Mouse (Mus musculus) liver, embryonic 14.5 days (tissue): ENCODE measurements around the gene Dpep2nb. TPM values are rescaled to one million over a fixed set of nuclear protein-coding genes. Genes with fewer than 3 reads are reported as not detected.

Experiments used
- ATAC-seq: fragments of 200-750 bp; cut with Nextera tagmentation; 2 replicates; pipeline ENCODE4 v1.8.0; 2017; ENCODE audit warnings: moderate number of reproducible peaks, mild to moderate bottlenecking, moderate library complexity; ENCODE audit not compliant: insufficient read depth
- DNase-seq, 3 experiments: peaks; one replicate each; pipeline ENCODE4 v3.0.0-alpha.2; 2012 to 2013; ENCODE audit warnings: low read depth in 3 of 3, low spot score in 3 of 3
- H3K27ac ChIP-seq: fragments of 300-500 bp; sonication (generic); 2 replicates; pipeline ENCODE4 v1.5.1; 2014; ENCODE audit warnings: moderate library complexity, mild to moderate bottlenecking, control low read depth, inconsistent platforms
- H3K27me3 ChIP-seq: fragments of 300-500 bp; sonication (generic); 2 replicates; pipeline ENCODE4 v1.6.1; 2014; ENCODE audit warnings: mild to moderate bottlenecking, low read length, moderate library complexity; ENCODE audit not compliant: control insufficient read depth, insufficient read depth
- H3K36me3 ChIP-seq: fragments of 300-500 bp; sonication (generic); replicated peaks from 2 replicates; pipeline ENCODE4 v1.6.1; 2014; ENCODE audit warnings: low read depth; ENCODE audit not compliant: control insufficient read depth, insufficient read depth
- H3K4me1 ChIP-seq, 2 experiments: fragments of 200-500 bp in 1 of 2; fragments of 300-500 bp in 1 of 2; sonication (generic) in 1 of 2; replicated peaks; 2 replicates each; pipeline ENCODE4 v1.6.1; 2012 to 2014; ENCODE audit warnings: antibody characterized with exemption in 1 of 2, inconsistent platforms in 1 of 2, low read length in 1 of 2; ENCODE audit not compliant: control insufficient read depth in 2 of 2, insufficient read depth in 2 of 2
- H3K4me2 ChIP-seq: fragments of 300-500 bp; sonication (generic); 2 replicates; pipeline ENCODE4 v1.6.1; 2014; ENCODE audit warnings: low read depth, mild to moderate bottlenecking, control low read depth, moderate library complexity
- H3K4me3 ChIP-seq, 2 experiments: fragments of 200-500 bp in 1 of 2; fragments of 300-500 bp in 1 of 2; sonication (generic) in 1 of 2; 2 replicates each; pipeline ENCODE4 v1.5.1; 2012 to 2014; ENCODE audit warnings: low read depth in 2 of 2, low read length in 2 of 2, mild to moderate bottlenecking in 2 of 2, control low read depth in 1 of 2, inconsistent platforms in 1 of 2, moderate library complexity in 1 of 2; ENCODE audit not compliant: insufficient read depth in 1 of 2
- H3K9ac ChIP-seq: fragments of 300-500 bp; sonication (generic); replicated peaks from 2 replicates; pipeline ENCODE4 v1.6.1; 2014; ENCODE audit warnings: mild to moderate bottlenecking, control low read depth, moderate library complexity
- H3K9me3 ChIP-seq: fragments of 300-500 bp; sonication (generic); 2 replicates; pipeline ENCODE4 v1.6.1; 2016; ENCODE audit warnings: low read length, mixed read lengths; ENCODE audit not compliant: control insufficient read depth
- CTCF ChIP-seq: IDR thresholded peaks from 2 replicates; pipeline ENCODE4 v1.5.1; 2016; ENCODE audit warnings: antibody characterized with exemption, low read depth, control low read depth
- EP300 ChIP-seq: IDR thresholded peaks from 2 replicates; pipeline ENCODE4 v1.6.1; 2016; ENCODE audit warnings: antibody characterized with exemption, low read depth
- WGBS: fragments of 180-500 bp; shearing (Covaris S2); extraction: QIAGEN DNeasy Blood & Tissue Kit; methylation state at CpG from one replicate; pipeline ENCODE4 v1.1.7; 2014; ENCODE audit not compliant: insufficient replicate concordance; 5-methylcytosine and 5-hydroxymethylcytosine counted together
- polyA plus RNA-seq, 2 experiments: library from polyadenylated mRNA; depleted of rRNA in 1 of 2; stranded (reverse) in 1 of 2; unstranded in 1 of 2; fragments of >200 nt; fragmentation: Nextera tagmentation in 1 of 2; extraction: Ambion mirVana in 1 of 2; gene quantifications; 2 replicates each; pipeline versions ENCODE4 v1.2.1 to v1.2.3; 2012 to 2014

Gene Dpep2nb
- polyA plus RNA-seq, 2 experiments = not detected

GRCm38 (mm10) chr8:106040218-106040617 lies 34.4 kb upstream of the Dpep2nb start:
- Histone ChIP-seq H3K27ac (no peak overlapping the region), H3K4me3 (no peak overlapping the region), H3K36me3 (no peaks in the 10 kb centered on the region; the same call in 1 of the 2 replicates), H3K9me3 (no peaks in the 10 kb centered on the region), H3K4me1 (peaks cover 0 to 11% of the 10 kb centered on the region in 2 experiments; a peak in 2 of 4 replicates), H3K27me3 (no peaks in the 10 kb centered on the region), H3K9ac (no peak overlapping the region), H3K4me2 (no peak overlapping the region)
- TF ChIP-seq EP300 (no peak), CTCF (no peak)
- WGBS = 58% methylated on average over 4 of the region's 4 CpGs
- ATAC-seq (no peak), DNase-seq (no peak)

- no peak overlapping the region for H3K27ac ChIP-seq
- H3K36me3 ChIP-seq = no peaks in the 10 kb centered on the region; the same call in 1 of the 2 replicates
- DNase-seq = no peak
- TF ChIP-seq CTCF = no peak
- no peak for TF ChIP-seq EP300
- peaks cover 0 to 9% of the 10 kb centered on the region in 2 experiments; a peak in 2 of 4 replicates for H3K4me1 ChIP-seq
- no peaks in the 10 kb centered on the region for H3K9me3 ChIP-seq
- no peak overlapping the region for H3K4me2 ChIP-seq
- WGBS = 55% methylated on average over 4 of the region's 4 CpGs
- no peak for ATAC-seq
- H3K9ac ChIP-seq = no peak overlapping the region
- H3K27me3 ChIP-seq = no peaks in the 10 kb centered on the region
- no peak overlapping the region for H3K4me3 ChIP-seq
Observed at GRCm38 (mm10) chr8:106039605-106040004, 33.8 kb upstream of the Dpep2nb start.

- no peak for DNase-seq
- Histone ChIP-seq H3K9ac (no peak overlapping the region), H3K4me2 (no peak overlapping the region), H3K4me3 (no peak overlapping the region), H3K27me3 (no peaks in the 10 kb centered on the region), H3K4me1 (0 out of 4 replicates have a peak, but pooled peaks cover 0 to under 1% of the 10 kb centered on the region in 2 experiments), H3K36me3 (no peaks in the 10 kb centered on the region; the same call in 1 of the 2 replicates), H3K27ac (no peak overlapping the region), H3K9me3 (no peaks in the 10 kb centered on the region)
- 72% methylated on average over 10 of the region's 10 CpGs for WGBS
- no peak for TF ChIP-seq CTCF
- no peak for TF ChIP-seq EP300
- ATAC-seq = no peak
Observed at GRCm38 (mm10) chr8:106038721-106039120, 32.9 kb upstream of the Dpep2nb start.

GRCm38 (mm10) chr8:106022483-106022882 lies 16.7 kb upstream of the Dpep2nb start:
- Histone ChIP-seq H3K27me3 (no peaks in the 10 kb centered on the region), H3K4me1 (peaks cover 5 to 8% of the 10 kb centered on the region in 2 experiments; a peak in 3 of 4 replicates), H3K4me3 (no peak overlapping the region), H3K9ac (no peak overlapping the region), H3K27ac (no peak overlapping the region), H3K36me3 (peaks cover 3% of the 10 kb centered on the region; the same call in 1 of the 2 replicates), H3K4me2 (no peak overlapping the region), H3K9me3 (no peaks in the 10 kb centered on the region)
- TF ChIP-seq EP300 = no peak
- peak; percentile 97 for TF ChIP-seq CTCF
- ATAC-seq (peak; percentile 53; the same call in 1 of the 2 replicates), DNase-seq (peak; percentile 58 to 66 (median 61))

- 0 out of 2 replicates have a peak overlapping the region, but pooled peaks have one; percentile 9 for H3K9ac ChIP-seq
- ATAC-seq (peak; percentile 34; the same call in 1 of the 2 replicates), DNase-seq (no peak)
- 43% methylated on average over 3 of the region's 3 CpGs for WGBS
- H3K27ac ChIP-seq = no peak overlapping the region
- H3K4me3 ChIP-seq = no peak overlapping the region
- TF ChIP-seq EP300 (no peak), CTCF (no peak)
- no peak overlapping the region for H3K4me2 ChIP-seq
- no peaks in the 10 kb centered on the region for H3K27me3 ChIP-seq
- H3K36me3 ChIP-seq = no peaks in the 10 kb centered on the region; the same call in none of the 2 replicates
- peaks cover 9 to 19% of the 10 kb centered on the region in 2 experiments for H3K4me1 ChIP-seq
- H3K9me3 ChIP-seq = no peaks in the 10 kb centered on the region
Observed at GRCm38 (mm10) chr8:106018039-106018438, 12.3 kb upstream of the Dpep2nb start.
